Mouse (Mus musculus) kidney, adult 2 months (tissue): ENCODE data around the gene Sh3bgrl.

Experiments
- CTCF ChIP-seq: fragments of 200-500 bp; conservative IDR thresholded peaks from 2 replicates; pipeline ENCODE4 v1.5.1; 2011; ENCODE audit warnings: low read depth, mild to moderate bottlenecking, control low read depth, low read length, moderate library complexity, mixed read lengths; ENCODE audit not compliant: insufficient read depth, insufficient read length
- POLR2A ChIP-seq: fragments of 200-500 bp; IDR thresholded peaks from one replicate; pipeline ENCODE4 v1.6.1; 2011; ENCODE audit warnings: low read depth, low read length, control low read depth

- no peak for TF ChIP-seq CTCF
- TF ChIP-seq POLR2A = no peak
Observed at GRCm38 (mm10) chrX:109112885-109113284, 17.7 kb downstream of the Sh3bgrl start.
